Mouse (Mus musculus) splenic B cell, adult 2 months (primary cell): ENCODE data around the gene Itpkb.

ENCODE experiments used
- DNase-seq: peaks from one replicate; pipeline ENCODE4 v3.0.0-alpha.2; 2011; ENCODE audit warnings: low read depth, low spot score
- H3K27me3 ChIP-seq: 2 replicates; pipeline ENCODE4 v1.6.1; 2012; ENCODE audit warnings: mild to moderate bottlenecking, low read length, moderate library complexity, mixed read lengths; ENCODE audit not compliant: control insufficient read depth, poor library complexity, insufficient read depth, severe bottlenecking
- H3K36me3 ChIP-seq: 2 replicates; pipeline ENCODE4 v1.6.1; 2012; ENCODE audit warnings: mild to moderate bottlenecking, low read length, moderate library complexity, mixed read lengths; ENCODE audit not compliant: control insufficient read depth, poor library complexity, insufficient read depth, severe bottlenecking

The Itpkb gene

DNA sequence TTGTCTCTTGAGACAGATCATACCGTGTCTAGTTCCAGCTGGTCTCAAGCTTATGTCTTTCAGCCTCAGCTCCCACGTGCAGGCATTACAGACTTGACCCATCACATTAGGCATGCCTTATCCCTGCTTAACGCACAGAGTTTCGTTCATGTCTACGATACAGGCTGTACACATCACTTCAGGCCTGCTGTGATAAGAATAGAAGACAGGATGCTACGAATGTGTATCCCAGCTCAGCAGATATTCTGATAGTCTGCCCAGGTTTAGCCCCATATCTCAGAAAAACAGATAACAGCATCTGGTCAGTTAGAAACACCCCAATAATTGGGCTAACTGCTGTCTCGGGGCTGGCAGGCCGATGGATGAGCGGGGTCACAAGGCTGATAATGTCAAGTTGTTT lies 23.4 kb upstream of the Itpkb start:
- Histone ChIP-seq H3K36me3 (no peaks in the 10 kb centered on the region), H3K27me3 (no peaks in the 10 kb centered on the region)
- DNase-seq = no peak

DNA sequence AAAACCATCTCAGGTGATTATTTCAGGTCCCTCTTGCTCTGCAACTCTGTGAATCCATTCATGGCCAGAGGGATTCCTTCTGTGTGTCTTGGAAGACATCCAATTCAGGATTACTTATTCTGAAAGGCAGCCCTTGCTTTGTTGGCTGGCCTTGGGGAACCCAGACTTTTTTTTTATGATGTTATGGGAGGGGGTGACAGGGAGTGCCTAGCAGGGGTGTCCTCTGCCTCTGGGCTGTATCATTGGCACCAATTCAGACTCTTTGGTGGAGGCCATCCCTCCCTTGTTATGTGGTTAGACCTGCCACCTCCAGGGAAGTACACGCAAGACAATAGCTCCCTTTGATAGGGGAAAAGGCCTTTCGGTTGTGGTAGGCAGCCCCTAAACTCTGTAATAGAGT lies 22.6 kb upstream of the Itpkb start:
- Histone ChIP-seq H3K36me3 (no peaks in the 10 kb centered on the region), H3K27me3 (no peaks in the 10 kb centered on the region)
- DNase-seq = no peak

DNA sequence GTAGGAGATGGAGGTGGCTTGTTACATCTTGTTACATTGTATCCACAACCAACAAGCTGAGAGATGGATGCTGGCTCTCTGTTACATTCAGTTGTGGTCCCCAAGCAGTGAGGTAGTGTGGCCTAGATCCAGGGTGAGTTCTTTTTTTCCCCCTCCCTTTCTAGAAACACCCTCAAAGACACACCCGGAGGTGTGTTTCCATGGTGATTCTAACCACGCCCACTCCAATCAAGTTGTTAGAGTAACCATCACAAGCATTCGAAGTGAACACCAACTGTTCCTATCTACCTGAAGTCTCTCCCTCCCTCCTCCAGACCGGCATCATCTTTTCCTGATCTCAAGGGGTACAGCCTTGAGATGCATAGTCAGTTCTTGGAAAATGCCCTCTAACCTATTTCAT lies 21.4 kb upstream of the Itpkb start:
- H3K36me3 ChIP-seq = no peaks in the 10 kb centered on the region
- H3K27me3 ChIP-seq = no peaks in the 10 kb centered on the region
- no peak for DNase-seq

DNA sequence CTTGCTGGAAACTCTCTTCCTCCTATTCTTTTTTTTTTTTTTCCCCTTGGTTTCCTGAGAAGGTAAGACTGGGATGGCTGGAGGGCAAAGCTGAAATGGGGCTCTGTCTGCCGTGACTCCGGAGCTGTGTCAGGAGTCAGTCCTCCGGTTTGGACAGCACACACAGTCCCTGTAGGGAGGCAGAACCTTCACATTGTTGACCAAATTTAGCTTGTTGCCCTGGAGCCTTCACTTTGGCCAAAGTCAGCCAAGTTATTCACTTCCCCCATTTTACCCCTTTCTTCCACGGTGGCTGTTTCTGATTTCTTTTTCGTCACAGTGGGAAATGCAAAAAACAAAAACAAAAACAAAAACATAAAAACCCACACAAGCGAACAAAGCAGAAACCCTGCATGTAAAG lies 18.0 kb upstream of the Itpkb start:
- no peaks in the 10 kb centered on the region for H3K36me3 ChIP-seq
- DNase-seq = no peak
- no peaks in the 10 kb centered on the region for H3K27me3 ChIP-seq

GRCm38 (mm10) chr1:180312792-180313311 lies 17.4 kb upstream of the Itpkb start:
- no peak for DNase-seq
- Histone ChIP-seq H3K27me3 (no peaks in the 10 kb centered on the region), H3K36me3 (no peaks in the 10 kb centered on the region)

DNA sequence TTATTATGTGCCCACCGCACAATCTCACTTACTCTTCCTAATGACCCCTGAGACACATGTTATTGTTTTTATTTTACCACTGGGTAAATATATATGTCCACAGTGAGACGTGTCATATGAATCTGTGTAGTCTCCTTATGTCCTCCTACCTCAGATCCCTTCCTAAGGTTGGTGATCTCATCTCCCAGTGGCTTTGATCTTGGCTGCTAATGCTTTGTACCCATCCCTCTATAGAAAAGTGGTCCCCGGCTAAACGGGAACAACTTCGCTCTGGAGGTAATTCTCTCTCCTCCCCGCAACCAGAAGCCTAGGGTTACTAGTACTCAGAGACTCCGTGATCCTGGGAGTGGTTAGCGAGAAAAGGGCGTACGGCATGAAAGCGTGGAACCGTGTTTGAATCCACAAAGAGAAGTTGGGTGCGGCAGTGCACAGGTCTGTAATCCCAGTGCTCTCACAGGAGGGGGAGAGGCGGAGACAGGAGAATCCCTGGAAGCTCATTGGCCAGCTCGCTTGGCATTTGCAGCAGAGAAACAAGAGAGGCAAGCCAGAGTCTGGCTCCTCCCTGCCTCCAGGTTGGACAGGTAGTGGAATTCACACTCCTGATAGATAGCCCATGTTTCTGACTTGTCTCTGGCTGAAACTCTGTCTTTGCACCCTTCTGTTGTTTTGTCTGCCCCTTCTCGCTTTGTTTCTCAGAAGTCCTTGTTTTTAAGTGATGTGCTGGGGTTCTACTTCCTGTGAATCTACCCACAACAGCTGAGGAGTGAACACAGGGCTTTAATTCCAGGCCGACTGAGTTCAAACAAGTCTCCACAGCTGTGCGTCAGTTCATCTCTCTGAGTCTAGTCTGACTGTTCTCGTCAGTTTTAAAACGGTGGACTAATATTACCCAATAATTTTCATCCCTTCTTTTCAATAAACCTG lies 16.5 kb upstream of the Itpkb start:
- no peak for DNase-seq

DNA sequence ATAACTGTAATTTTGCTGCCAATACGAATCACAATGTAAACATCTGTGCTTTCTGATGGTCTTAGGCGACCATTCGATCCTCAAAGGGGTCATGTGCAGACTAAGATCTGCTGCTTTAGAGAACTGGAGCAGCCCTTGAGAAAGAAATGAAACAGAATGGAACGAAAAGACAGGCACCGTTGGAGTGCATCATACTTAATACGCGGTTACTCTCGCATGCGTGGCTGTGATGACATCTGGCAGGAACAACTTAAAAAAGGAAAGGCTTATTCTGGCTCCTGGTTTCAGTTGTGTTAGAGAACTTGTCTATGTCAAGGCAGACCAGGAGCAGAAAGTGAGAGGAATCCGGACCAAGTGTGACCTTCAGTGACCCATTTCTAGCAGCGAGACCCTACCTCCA lies 15.6 kb upstream of the Itpkb start:
- DNase-seq = peak; percentile 73

More for the DNA sequence above, 16.5 kb upstream of the Itpkb start:
- H3K36me3 ChIP-seq = no peaks in the 10 kb centered on the region
- H3K27me3 ChIP-seq = no peaks in the 10 kb centered on the region

GRCm38 (mm10) chr1:180315127-180315526 lies 15.2 kb upstream of the Itpkb start:
- no peaks in the 10 kb centered on the region for H3K27me3 ChIP-seq
- no peak for DNase-seq
- H3K36me3 ChIP-seq = no peaks in the 10 kb centered on the region

More for the DNA sequence above, 15.6 kb upstream of the Itpkb start:
- no peaks in the 10 kb centered on the region for H3K27me3 ChIP-seq
- no peaks in the 10 kb centered on the region for H3K36me3 ChIP-seq

DNA sequence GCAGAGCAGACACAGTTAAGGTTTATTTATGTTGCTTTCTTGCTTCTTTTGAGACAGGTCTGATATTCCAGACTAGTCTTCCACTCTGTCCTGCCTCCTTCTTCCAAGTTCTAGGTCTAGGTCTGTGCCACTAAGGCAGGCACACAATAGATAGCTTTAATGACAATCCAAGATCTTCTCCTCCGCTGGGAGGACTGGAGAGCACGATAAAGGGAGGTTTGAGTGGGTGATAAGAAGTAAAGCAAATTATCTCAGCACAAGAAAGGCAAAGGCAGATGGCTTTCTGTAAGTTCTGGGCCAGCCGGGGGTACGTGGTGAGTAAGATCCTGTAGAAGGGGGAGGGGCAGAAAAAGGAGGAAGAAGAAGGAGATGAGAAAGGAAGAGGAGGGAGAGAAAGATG lies 12.8 kb upstream of the Itpkb start:
- no peaks in the 10 kb centered on the region for H3K27me3 ChIP-seq

GRCm38 (mm10) chr1:180318407-180318806 lies 11.9 kb upstream of the Itpkb start:
- Histone ChIP-seq H3K36me3 (no peaks in the 10 kb centered on the region), H3K27me3 (no peaks in the 10 kb centered on the region)
- peak; percentile 23 for DNase-seq

More for the DNA sequence above, 12.8 kb upstream of the Itpkb start:
- no peaks in the 10 kb centered on the region for H3K36me3 ChIP-seq
- DNase-seq = no peak

DNA sequence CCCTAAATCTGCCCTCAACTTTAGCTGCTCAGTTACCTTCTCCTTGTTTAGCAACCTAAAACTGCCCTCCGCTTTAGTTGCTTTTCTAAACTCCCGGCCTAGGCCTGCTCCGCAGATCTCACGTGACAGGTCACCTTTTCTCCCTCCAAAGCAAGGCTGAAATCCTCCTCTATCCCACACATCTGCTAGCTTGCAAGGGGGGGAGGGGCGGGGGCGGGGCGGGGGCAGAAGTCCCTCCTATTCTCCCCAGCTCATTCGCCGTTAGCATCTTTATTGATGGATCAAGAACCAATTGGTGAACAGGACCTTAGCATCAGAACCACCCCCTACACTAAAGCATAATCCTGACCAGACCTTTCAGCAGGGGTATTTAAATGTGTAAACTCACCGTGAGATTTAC lies 10.4 kb upstream of the Itpkb start:
- H3K36me3 ChIP-seq = no peaks in the 10 kb centered on the region
- DNase-seq = no peak
- no peaks in the 10 kb centered on the region for H3K27me3 ChIP-seq

- Histone ChIP-seq H3K36me3 (no peaks in the 10 kb centered on the region), H3K27me3 (no peaks in the 10 kb centered on the region)
- no peak for DNase-seq
Observed at GRCm38 (mm10) chr1:180322896-180323295, 7.4 kb upstream of the Itpkb start.

DNA sequence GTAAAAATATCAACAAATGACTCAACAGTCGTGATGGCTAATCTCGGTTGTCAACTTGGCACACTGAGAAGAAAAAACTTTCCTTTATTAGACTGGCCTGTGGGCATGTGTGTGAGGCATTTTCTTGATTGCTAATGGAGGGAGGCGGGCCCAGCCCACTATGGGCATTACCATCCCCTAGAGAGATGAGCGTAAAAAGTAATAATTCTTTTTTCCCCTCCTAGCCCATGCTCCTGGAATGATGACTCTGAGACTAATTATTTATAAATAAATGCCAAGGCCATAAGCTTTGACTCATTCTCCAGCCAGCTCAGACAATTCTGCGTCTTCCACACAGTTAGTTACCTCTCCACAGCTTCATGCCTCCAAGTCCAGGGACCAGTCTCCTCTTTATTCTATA lies 6.8 kb upstream of the Itpkb start:
- Histone ChIP-seq H3K27me3 (no peaks in the 10 kb centered on the region), H3K36me3 (no peaks in the 10 kb centered on the region)
- no peak for DNase-seq

DNA sequence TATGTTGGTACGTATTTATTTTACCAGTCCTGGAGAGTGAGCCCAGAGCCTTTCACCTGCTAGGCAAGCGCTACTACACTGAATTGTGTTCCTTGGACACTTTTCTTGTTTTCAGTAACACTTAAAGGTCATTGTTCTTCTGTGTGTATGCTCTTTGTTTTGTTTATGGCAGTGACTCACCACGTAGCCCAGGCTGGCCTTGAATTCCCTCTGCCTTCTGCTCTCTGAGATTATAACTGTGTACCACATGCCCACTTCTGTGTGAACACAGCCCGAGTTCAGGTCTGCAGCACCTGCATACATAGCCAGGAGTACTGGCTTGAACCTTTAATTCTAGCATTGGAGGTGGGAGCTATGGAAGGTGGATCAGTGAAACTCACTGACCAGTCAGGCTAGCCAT lies 6.0 kb upstream of the Itpkb start:
- no peak for DNase-seq
- H3K36me3 ChIP-seq = no peaks in the 10 kb centered on the region
- no peaks in the 10 kb centered on the region for H3K27me3 ChIP-seq

DNA sequence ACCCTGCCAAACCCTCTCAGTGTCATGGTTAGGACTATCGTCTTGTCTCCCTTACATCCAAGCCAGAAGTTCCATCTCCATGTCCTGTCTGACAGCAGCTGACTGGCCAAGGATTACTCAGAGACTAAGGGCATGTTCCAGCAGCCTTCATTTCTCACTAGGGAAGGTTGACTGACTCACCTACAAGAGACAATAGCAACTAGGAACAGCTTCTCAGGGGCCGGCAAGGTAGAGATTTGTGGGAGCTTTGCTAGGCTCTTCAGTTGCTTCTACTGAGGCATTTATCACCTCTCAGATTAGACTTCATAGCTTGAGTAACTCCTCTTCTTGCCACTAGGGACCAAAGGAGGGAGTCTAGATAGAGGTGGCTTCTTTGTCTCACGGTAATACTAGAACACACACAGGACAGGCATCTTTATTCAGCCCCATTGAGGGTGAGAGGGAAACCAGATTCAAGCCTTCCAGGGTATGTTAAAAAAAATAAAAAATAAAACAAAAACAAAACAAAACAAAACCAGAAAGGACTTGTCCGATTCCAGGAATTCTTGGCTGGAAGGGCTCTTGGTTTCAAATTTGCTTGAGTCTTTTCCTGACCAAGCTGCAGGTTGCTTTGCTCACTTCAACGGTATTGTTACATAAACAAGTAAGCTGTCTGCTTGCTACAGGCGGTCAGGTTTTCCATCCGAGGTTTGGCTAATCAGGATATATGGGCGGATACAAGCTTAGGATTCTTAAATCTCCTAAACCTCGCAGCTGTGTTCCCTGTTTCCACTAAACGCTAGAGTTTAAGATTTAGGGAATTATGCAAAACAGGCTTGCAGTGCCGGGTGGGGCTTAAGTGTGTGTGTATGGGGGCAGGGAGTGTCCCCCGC lies 1.3 kb upstream of the Itpkb start:
- peak; percentile 66 for DNase-seq
- Histone ChIP-seq H3K27me3 (no peaks in the 10 kb centered on the region), H3K36me3 (peaks cover 5% of the 10 kb centered on the region)
